Mouse (Mus musculus) left cerebral cortex, postnatal 10 days (tissue): ENCODE measurements around the gene Car3. TPM values are rescaled to one million over a fixed set of nuclear protein-coding genes. Genes with fewer than 3 reads are reported as not detected.
"Not testable (repeated sequence)": the region's sequence is repeated elsewhere in the genome, so short reads cannot be mapped to it uniquely, and the experiment has no call there.

Source experiments
- DNase-seq, 2 experiments: peaks; one replicate each; pipeline ENCODE4 v3.0.0; 2021 to 2022; ENCODE audit warnings: low spot score in 2 of 2, mixed read lengths in 1 of 2; ENCODE audit errors: extremely low spot score in 1 of 2
- intact Hi-C: fragments of 180-260 bp; cut with DNase I; formaldehyde crosslinking; loops from one replicate; pipeline ENCODE4 v1.15.1; 2025
- total RNA-seq, 2 experiments: library from RNA; stranded (reverse); gene quantifications; 2 replicates each; pipeline ENCODE4 v1.2.3; 2021

Car3 gene
- total RNA-seq, result 1 to 10 TPM; 1.5 to 1.6 TPM

- DNase-seq, result peak in 1 of 2 experiments; percentile 43
- intact Hi-C loops, result no loop called here
Observed at GRCm38 (mm10) chr3:14863022-14863711, at the start of gene Car3. Gene Car3 (plus strand): TSS chr3:14863512.

- DNase-seq, intact Hi-C loops: not testable (repeated sequence)
Observed at GRCm38 (mm10) chr3:14815396-14815795, 47.9 kb upstream of the Car3 start.

GRCm38 (mm10) chr3:14819844-14820504 is 43.3 kb upstream of the Car3 start:
- intact Hi-C loops, result no loop called here
- no peak for DNase-seq

- intact Hi-C loops, result no loop called here
- DNase-seq, result no peak
Observed at GRCm38 (mm10) chr3:14828896-14829295, 34.4 kb upstream of the Car3 start.

- intact Hi-C loops, result no loop called here
- DNase-seq, result no peak
Observed at GRCm38 (mm10) chr3:14831219-14831835, 32.0 kb upstream of the Car3 start.

GRCm38 (mm10) chr3:14832766-14833165 is 30.5 kb upstream of the Car3 start:
- no peak for DNase-seq
- intact Hi-C loops, result no loop called here

GRCm38 (mm10) chr3:14838936-14839335 is 24.4 kb upstream of the Car3 start:
- DNase-seq, result no peak

GRCm38 (mm10) chr3:14839466-14840118 is 23.7 kb upstream of the Car3 start:
- DNase-seq, result no peak
- intact Hi-C loops, result no loop called here

More at GRCm38 (mm10) chr3:14838936-14839335, 24.4 kb upstream of the Car3 start:
- intact Hi-C loops, result no loop called here

- intact Hi-C loops, result no loop called here
- DNase-seq, result no peak
Observed at GRCm38 (mm10) chr3:14848587-14849254, 14.6 kb upstream of the Car3 start.

- intact Hi-C loops, result no loop called here
- no peak for DNase-seq
Observed at GRCm38 (mm10) chr3:14853966-14854365, 9.3 kb upstream of the Car3 start.

GRCm38 (mm10) chr3:14854446-14854845 is 8.9 kb upstream of the Car3 start:
- intact Hi-C loops, result no loop called here
- DNase-seq, result no peak

- DNase-seq, result no peak
- intact Hi-C loops, result no loop called here
Observed at GRCm38 (mm10) chr3:14857874-14858273, 5.4 kb upstream of the Car3 start.

GRCm38 (mm10) chr3:14860291-14860690 is 3.0 kb upstream of the Car3 start:
- intact Hi-C loops, result no loop called here
- no peak for DNase-seq

- intact Hi-C loops, result no loop called here
- DNase-seq, result no peak
Observed at GRCm38 (mm10) chr3:14861165-14861564, 2.1 kb upstream of the Car3 start.

GRCm38 (mm10) chr3:14861787-14862186 is 1.5 kb upstream of the Car3 start:
- intact Hi-C loops, result no loop called here
- DNase-seq, result no peak

- intact Hi-C loops, result no loop called here
- DNase-seq, result no peak
Observed at GRCm38 (mm10) chr3:14862654-14863021, 674 bp upstream of the Car3 start.

- intact Hi-C loops, result no loop called here
- no peak for DNase-seq
Observed at GRCm38 (mm10) chr3:14863922-14864321, 610 bp downstream of the Car3 start.

GRCm38 (mm10) chr3:14865941-14866340 is 2.6 kb downstream of the Car3 start:
- no peak for DNase-seq
- intact Hi-C loops, result no loop called here

- peak; percentile 29 to 68 for DNase-seq
- intact Hi-C loops, result loop anchor here (2.0 to 5.0 kb wide), 3 partner anchors 187 to 373 kb away; no protein-coding TSS in a partner anchor
Observed at GRCm38 (mm10) chr3:14869779-14870178, 6.5 kb downstream of the Car3 start.
